Mouse (Mus musculus): ENCODE results near the gene Aars. TPM values are rescaled to one million over a fixed set of nuclear protein-coding genes. Genes with fewer than 3 reads are reported as not detected.

Gene Aars
- polyA plus RNA-seq, 1 experiment from 2014 or later, result 75.9 TPM

GRCm38 (mm10) chr8:111027391-111027937, 5.5 kb upstream of the Aars start:
- Histone ChIP-seq H3K4me3 (replicated peaks; ENCODE audit: low read depth, low read length) (peak overlapping the region; percentile 70), H3K4me2 (ENCODE audit: low read length) (peak overlapping the region; percentile 72), H3K9ac (replicated peaks; ENCODE audit: low read length) (peak overlapping the region; percentile 80), H3K27ac (replicated peaks; ENCODE audit: low read depth, low read length) (peak overlapping the region; percentile 64), H3K27me3 (ENCODE audit: control insufficient read depth, insufficient read depth, low read length) (peaks cover 3% of the 10 kb centered on the region; the same call in 1 of the 2 replicates), H3K36me3 (ENCODE audit: control insufficient read depth, insufficient read depth, low read length) (no peaks in the 10 kb centered on the region), H3K4me1 (ENCODE audit: control insufficient read depth, insufficient read depth, low read length) (peaks cover 5% of the 10 kb centered on the region; the same call in 1 of the 2 replicates), H3K9me3 (ENCODE audit: control insufficient read depth, low read length) (no peaks in the 10 kb centered on the region)
- WGBS, result under 1% methylated on average over 31 of the region's 31 CpGs
- DNase-seq, result peak; percentile 93
- peak; percentile 76; the same call in 1 of the 2 replicates for ATAC-seq (ENCODE audit: low FRiP score, low TSS enrichment)

DNA sequence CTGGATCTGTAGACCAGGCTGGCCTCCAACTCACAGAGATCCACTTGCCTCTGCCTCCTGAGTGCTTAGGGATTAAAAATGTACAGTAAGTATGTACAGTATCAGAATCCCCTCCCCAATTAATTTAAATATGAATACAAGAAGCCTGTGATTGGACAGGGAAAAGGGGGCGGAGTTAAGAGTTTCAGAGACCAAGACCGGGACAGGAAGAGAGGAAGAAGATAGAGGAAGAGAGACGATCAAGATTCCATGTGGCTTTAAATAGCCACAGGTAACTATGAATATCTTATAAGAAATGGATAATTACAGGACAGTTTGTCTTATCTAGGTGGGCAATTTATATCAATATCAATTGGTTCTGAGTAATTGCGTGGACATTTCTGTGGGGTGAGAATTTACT, 3.4 kb upstream of the Aars start:
- DNase-seq, result no peak
- no peak overlapping the region for H3K9ac ChIP-seq (replicated peaks; ENCODE audit: low read length)
- 61% methylated on average over 4 of the region's 4 CpGs for WGBS
- no peaks in the 10 kb centered on the region for H3K36me3 ChIP-seq (ENCODE audit: control insufficient read depth, insufficient read depth, low read length)
- H3K4me2 ChIP-seq (ENCODE audit: low read length), result no peak overlapping the region
- peaks cover 12% of the 10 kb centered on the region for H3K4me1 ChIP-seq (ENCODE audit: control insufficient read depth, insufficient read depth, low read length)
- H3K9me3 ChIP-seq (ENCODE audit: control insufficient read depth, low read length), result no peaks in the 10 kb centered on the region
- H3K4me3 ChIP-seq (replicated peaks; ENCODE audit: low read depth, low read length), result no peak overlapping the region
- H3K27me3 ChIP-seq (ENCODE audit: control insufficient read depth, insufficient read depth, low read length), result peaks cover 3% of the 10 kb centered on the region; the same call in 1 of the 2 replicates
- ATAC-seq (ENCODE audit: low FRiP score, low TSS enrichment), result no peak
- no peak overlapping the region for H3K27ac ChIP-seq (replicated peaks; ENCODE audit: low read depth, low read length)

DNA sequence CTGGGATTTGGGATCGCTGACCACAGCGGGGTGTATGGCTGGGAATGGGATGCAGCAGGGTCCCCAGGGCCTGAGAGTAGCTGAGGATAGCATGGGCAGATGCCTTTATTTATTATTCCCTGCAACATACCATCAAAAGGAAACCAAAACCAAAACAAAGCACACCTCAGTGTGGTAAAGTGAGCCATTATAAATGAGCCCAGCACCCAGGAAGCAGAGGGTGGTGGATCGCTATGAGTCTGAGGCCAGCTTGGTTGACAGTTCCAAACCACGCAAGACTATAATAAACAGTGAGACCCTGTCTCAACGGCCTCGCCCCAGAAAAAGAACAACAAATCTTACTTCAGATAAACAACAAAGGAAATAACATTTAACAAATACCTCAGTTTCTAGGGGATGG, 2.9 kb upstream of the Aars start:
- H3K36me3 ChIP-seq (ENCODE audit: control insufficient read depth, insufficient read depth, low read length), result no peaks in the 10 kb centered on the region
- H3K4me1 ChIP-seq (ENCODE audit: control insufficient read depth, insufficient read depth, low read length), result peaks cover 17% of the 10 kb centered on the region
- WGBS, result 84% methylated on average over 6 of the region's 6 CpGs
- no peaks in the 10 kb centered on the region for H3K9me3 ChIP-seq (ENCODE audit: control insufficient read depth, low read length)
- ATAC-seq (ENCODE audit: low FRiP score, low TSS enrichment), result no peak
- no peak for DNase-seq
- H3K27ac ChIP-seq (replicated peaks; ENCODE audit: low read depth, low read length), result no peak overlapping the region
- peaks cover 3% of the 10 kb centered on the region; the same call in 1 of the 2 replicates for H3K27me3 ChIP-seq (ENCODE audit: control insufficient read depth, insufficient read depth, low read length)
- no peak overlapping the region for H3K9ac ChIP-seq (replicated peaks; ENCODE audit: low read length)
- no peak overlapping the region for H3K4me3 ChIP-seq (replicated peaks; ENCODE audit: low read depth, low read length)
- H3K4me2 ChIP-seq (ENCODE audit: low read length), result no peak overlapping the region

- no peak for ATAC-seq (ENCODE audit: low FRiP score, low TSS enrichment)
- Histone ChIP-seq H3K27ac (replicated peaks; ENCODE audit: low read depth, low read length) (no peak within 1 kb of the TSS), H3K4me1 (ENCODE audit: control insufficient read depth, insufficient read depth, low read length) (peaks cover 22% of the 10 kb centered on the region), H3K27me3 (ENCODE audit: control insufficient read depth, insufficient read depth, low read length) (peaks cover 3% of the 10 kb centered on the region; the same call in 1 of the 2 replicates), H3K4me3 (replicated peaks; ENCODE audit: low read depth, low read length) (no peak within 1 kb of the TSS), H3K9ac (replicated peaks; ENCODE audit: low read length) (no peak within 1 kb of the TSS), H3K36me3 (ENCODE audit: control insufficient read depth, insufficient read depth, low read length) (peaks cover 2% of the 10 kb centered on the region), H3K9me3 (ENCODE audit: control insufficient read depth, low read length) (no peaks in the 10 kb centered on the region), H3K4me2 (ENCODE audit: low read length) (no peak within 1 kb of the TSS)
- 96% methylated on average over 19 of the region's 19 CpGs for WGBS
- no peak for DNase-seq
Observed at GRCm38 (mm10) chr8:111031572-111031971, 1.4 kb upstream of the Aars start, which contains the start of gene Ddx19b. Gene Ddx19b (minus strand): TSS chr8:111031751.

DNA sequence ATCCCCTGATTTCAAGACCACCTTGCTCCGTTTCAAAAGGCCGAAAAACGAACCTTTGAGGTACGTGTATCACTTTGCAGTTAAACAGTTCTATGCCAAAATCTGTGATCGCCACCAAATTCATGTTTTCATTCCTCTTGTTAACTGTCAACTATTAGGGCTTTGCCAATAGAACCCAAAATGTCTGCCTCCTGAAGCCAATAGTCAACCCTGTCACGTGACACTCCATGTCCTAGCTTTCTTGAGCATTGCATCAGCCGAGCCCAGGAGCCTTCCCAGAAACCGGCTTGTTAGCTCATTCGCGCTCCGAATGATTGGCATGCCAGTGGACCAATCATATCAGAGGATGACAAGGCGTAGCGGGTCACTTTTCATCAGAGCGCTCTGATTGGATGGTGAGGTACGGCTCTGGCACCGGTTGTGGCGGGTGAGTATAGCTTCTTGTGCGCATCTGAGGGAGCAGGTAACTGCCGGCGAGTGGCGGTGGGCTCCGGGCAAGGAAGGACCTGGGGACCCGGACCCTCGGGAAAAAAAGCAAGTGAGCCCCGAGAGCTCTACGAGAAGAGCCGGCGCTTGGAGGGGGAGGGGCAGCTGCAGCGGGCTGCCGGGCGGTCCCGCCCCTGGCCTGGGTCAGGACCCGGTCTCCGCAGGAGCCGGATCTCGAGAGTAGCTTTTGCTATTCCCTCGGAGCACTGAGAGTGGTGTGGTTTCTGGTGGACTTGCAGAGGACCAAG, 705 bp downstream of the Aars start:
- WGBS, result 5% methylated on average over 37 of the region's 37 CpGs
- peaks cover 18% of the 10 kb centered on the region for H3K4me1 ChIP-seq (ENCODE audit: control insufficient read depth, insufficient read depth, low read length)
- ATAC-seq (ENCODE audit: low FRiP score, low TSS enrichment), result peak; percentile 99

GRCm38 (mm10) chr8:111034276-111034675, 1.3 kb downstream of the Aars start:
- ATAC-seq (ENCODE audit: low FRiP score, low TSS enrichment), result peak; percentile 21; the same call in 1 of the 2 replicates
- Histone ChIP-seq H3K27ac (replicated peaks; ENCODE audit: low read depth, low read length) (peak overlapping the region; percentile 90), H3K9me3 (ENCODE audit: control insufficient read depth, low read length) (no peaks in the 10 kb centered on the region), H3K36me3 (ENCODE audit: control insufficient read depth, insufficient read depth, low read length) (peaks cover 28% of the 10 kb centered on the region), H3K4me3 (replicated peaks; ENCODE audit: low read depth, low read length) (peak overlapping the region; percentile 70), H3K4me1 (ENCODE audit: control insufficient read depth, insufficient read depth, low read length) (peaks cover 18% of the 10 kb centered on the region), H3K9ac (replicated peaks; ENCODE audit: low read length) (peak overlapping the region; percentile 81), H3K4me2 (ENCODE audit: low read length) (peak overlapping the region; percentile 80), H3K27me3 (ENCODE audit: control insufficient read depth, insufficient read depth, low read length) (peaks cover 3% of the 10 kb centered on the region; the same call in 1 of the 2 replicates)
- DNase-seq, result peak; percentile 55
- WGBS, result 22% methylated on average over 12 of the region's 12 CpGs

More for the DNA sequence above, 705 bp downstream of the Aars start:
- DNase-seq, result peak; percentile 99
- Histone ChIP-seq H3K27me3 (ENCODE audit: control insufficient read depth, insufficient read depth, low read length) (peaks cover 3% of the 10 kb centered on the region; the same call in 1 of the 2 replicates), H3K9me3 (ENCODE audit: control insufficient read depth, low read length) (no peaks in the 10 kb centered on the region), H3K9ac (replicated peaks; ENCODE audit: low read length) (peak overlapping the region; percentile 81), H3K27ac (replicated peaks; ENCODE audit: low read depth, low read length) (peak overlapping the region; percentile 90), H3K36me3 (ENCODE audit: control insufficient read depth, insufficient read depth, low read length) (peaks cover 22% of the 10 kb centered on the region), H3K4me2 (ENCODE audit: low read length) (peak overlapping the region; percentile 80), H3K4me3 (replicated peaks; ENCODE audit: low read depth, low read length) (peak overlapping the region; percentile 70)

GRCm38 (mm10) chr8:111036591-111036990, 3.6 kb downstream of the Aars start:
- Histone ChIP-seq H3K27me3 (ENCODE audit: control insufficient read depth, insufficient read depth, low read length) (peaks cover 1% of the 10 kb centered on the region; the same call in 1 of the 2 replicates), H3K4me3 (replicated peaks; ENCODE audit: low read depth, low read length) (no peak overlapping the region), H3K4me2 (ENCODE audit: low read length) (no peak overlapping the region), H3K36me3 (ENCODE audit: control insufficient read depth, insufficient read depth, low read length) (peaks cover 51% of the 10 kb centered on the region), H3K9me3 (ENCODE audit: control insufficient read depth, low read length) (no peaks in the 10 kb centered on the region), H3K9ac (replicated peaks; ENCODE audit: low read length) (no peak overlapping the region), H3K27ac (replicated peaks; ENCODE audit: low read depth, low read length) (no peak overlapping the region), H3K4me1 (ENCODE audit: control insufficient read depth, insufficient read depth, low read length) (peaks cover 18% of the 10 kb centered on the region)
- 96% methylated on average over 15 of the region's 15 CpGs for WGBS
- ATAC-seq (ENCODE audit: low FRiP score, low TSS enrichment) (no peak), DNase-seq (no peak)

- peaks cover 100% of the 10 kb centered on the region for H3K36me3 ChIP-seq (ENCODE audit: control insufficient read depth, insufficient read depth, low read length)
- H3K9ac ChIP-seq (replicated peaks; ENCODE audit: low read length), result no peak overlapping the region
- WGBS, result 94% methylated on average over 19 of the region's 19 CpGs
- H3K9me3 ChIP-seq (ENCODE audit: control insufficient read depth, low read length), result no peaks in the 10 kb centered on the region
- no peak overlapping the region for H3K27ac ChIP-seq (replicated peaks; ENCODE audit: low read depth, low read length)
- ATAC-seq (ENCODE audit: low FRiP score, low TSS enrichment) (no peak), DNase-seq (no peak)
- H3K4me2 ChIP-seq (ENCODE audit: low read length), result no peak overlapping the region
- no peak overlapping the region for H3K4me3 ChIP-seq (replicated peaks; ENCODE audit: low read depth, low read length)
- no peaks in the 10 kb centered on the region for H3K27me3 ChIP-seq (ENCODE audit: control insufficient read depth, insufficient read depth, low read length)
- no peaks in the 10 kb centered on the region for H3K4me1 ChIP-seq (ENCODE audit: control insufficient read depth, insufficient read depth, low read length)
Observed at GRCm38 (mm10) chr8:111042546-111042945, 9.6 kb downstream of the Aars start.

Data from midbrain, embryonic 14.5 days (tissue).